Mouse (Mus musculus) spleen, adult 2 months (tissue): ENCODE measurements around the gene Wdr27. TPM values are rescaled to one million over a fixed set of nuclear protein-coding genes. Genes with fewer than 3 reads are reported as not detected.

Experiments used
- DNase-seq, 2 experiments: peaks; one replicate each; pipeline versions ENCODE4 v3.0.0 to v3.0.0-alpha.2; 2012 to 2021; ENCODE audit warnings: low spot score in 2 of 2, low read depth in 1 of 2
- H3K27ac ChIP-seq: fragments of 200-500 bp; 2 replicates; pipeline ENCODE4 v1.5.1; 2012; ENCODE audit warnings: low read length, inconsistent platforms; ENCODE audit not compliant: insufficient read depth
- H3K27me3 ChIP-seq: fragments of 200-500 bp; 2 replicates; pipeline ENCODE4 v1.6.1; 2012; ENCODE audit warnings: mild to moderate bottlenecking, moderate library complexity, low read length, inconsistent platforms; ENCODE audit not compliant: control insufficient read depth, insufficient read depth
- H3K36me3 ChIP-seq: fragments of 200-500 bp; 2 replicates; pipeline ENCODE4 v1.6.1; 2012; ENCODE audit warnings: mild to moderate bottlenecking, low read length, inconsistent platforms; ENCODE audit not compliant: control insufficient read depth, insufficient read depth
- H3K4me1 ChIP-seq: fragments of 200-500 bp; 2 replicates; pipeline ENCODE4 v1.6.1; 2011; ENCODE audit warnings: inconsistent platforms; ENCODE audit not compliant: control insufficient read depth, insufficient read depth, insufficient read length
- H3K4me3 ChIP-seq: fragments of 200-500 bp; 2 replicates; pipeline ENCODE4 v1.5.1; 2011; ENCODE audit warnings: mild to moderate bottlenecking, inconsistent platforms; ENCODE audit not compliant: insufficient read depth, insufficient read length; ENCODE audit errors: extremely low read depth
- CTCF ChIP-seq: fragments of 200-500 bp; IDR thresholded peaks from 2 replicates; pipeline ENCODE4 v1.5.1; 2011; ENCODE audit warnings: mild to moderate bottlenecking, inconsistent platforms; ENCODE audit not compliant: insufficient read depth, insufficient read length, insufficient replicate concordance; ENCODE audit errors: extremely low read depth
- POLR2A ChIP-seq: fragments of 200-500 bp; IDR thresholded peaks from 2 replicates; pipeline ENCODE4 v1.6.1; 2011; ENCODE audit warnings: low read depth, low read length, inconsistent platforms
- WGBS: fragments of 180-500 bp; shearing (Covaris S2); methylation state at CpG from one replicate; pipeline ENCODE4 v1.1.7; 2018; 5-methylcytosine and 5-hydroxymethylcytosine counted together
- polyA plus RNA-seq: library from polyadenylated mRNA; depleted of rRNA; stranded (reverse); fragments of >200 nt; gene quantifications from 2 replicates; pipeline ENCODE4 v1.2.3, GENCODE M21; 2012; rRNA removed

Wdr27 gene
- polyA plus RNA-seq, 1 experiment: 0.81 TPM

- Histone ChIP-seq H3K4me3 (no peak overlapping the region), H3K27me3 (no peaks in the 10 kb centered on the region), H3K36me3 (no peaks in the 10 kb centered on the region), H3K4me1 (no peaks in the 10 kb centered on the region), H3K27ac (no peak overlapping the region)
- no peak for DNase-seq
- WGBS: 77% methylated on average over 5 of the region's 5 CpGs
- TF ChIP-seq POLR2A: no peak
- TF ChIP-seq CTCF: no peak
Measured at GRCm38 (mm10) chr17:14770377-14770776, 172.6 kb downstream of the Wdr27 start.

Other genes starting within 250 kb of the Wdr27 start
- gene Thbs2, start 248.9 kb downstream of the Wdr27 start, polyA plus RNA-seq: 6.4 and 7.4 TPM in 2 replicates
- 9.9 and 11.6 TPM in 2 replicates for gene 1600012H06Rik, start within 50 bp of the Wdr27 start, polyA plus RNA-seq
- gene Phf10, start 18.1 kb upstream of the Wdr27 start, polyA plus RNA-seq: 9.7 and 10.9 TPM in 2 replicates
- 9.8 and 13.9 TPM in 2 replicates for gene 9030025P20Rik, start 35.3 kb upstream of the Wdr27 start, polyA plus RNA-seq
- 0.16 TPM in 1 of 2 replicates, not detected in the other for gene Gm3417, start 35.6 kb upstream of the Wdr27 start, polyA plus RNA-seq
- 0.50 and 0.67 TPM in 2 replicates for gene Gm3435, start 67.0 kb upstream of the Wdr27 start, polyA plus RNA-seq
- 32.4 and 43.1 TPM in 2 replicates for gene Ermard, start 98.0 kb upstream of the Wdr27 start, polyA plus RNA-seq
- gene Tcte3, start 98.3 kb upstream of the Wdr27 start, polyA plus RNA-seq: not detected in 2 replicates
- 0.78 and 0.99 TPM in 2 replicates for gene Gm3448, start 98.4 kb upstream of the Wdr27 start, polyA plus RNA-seq